Mouse (Mus musculus): ENCODE results near the gene Rcsd1.
A peak's percentile ranks its signal among the peaks of the same experiment; 100 is the strongest.

DNA sequence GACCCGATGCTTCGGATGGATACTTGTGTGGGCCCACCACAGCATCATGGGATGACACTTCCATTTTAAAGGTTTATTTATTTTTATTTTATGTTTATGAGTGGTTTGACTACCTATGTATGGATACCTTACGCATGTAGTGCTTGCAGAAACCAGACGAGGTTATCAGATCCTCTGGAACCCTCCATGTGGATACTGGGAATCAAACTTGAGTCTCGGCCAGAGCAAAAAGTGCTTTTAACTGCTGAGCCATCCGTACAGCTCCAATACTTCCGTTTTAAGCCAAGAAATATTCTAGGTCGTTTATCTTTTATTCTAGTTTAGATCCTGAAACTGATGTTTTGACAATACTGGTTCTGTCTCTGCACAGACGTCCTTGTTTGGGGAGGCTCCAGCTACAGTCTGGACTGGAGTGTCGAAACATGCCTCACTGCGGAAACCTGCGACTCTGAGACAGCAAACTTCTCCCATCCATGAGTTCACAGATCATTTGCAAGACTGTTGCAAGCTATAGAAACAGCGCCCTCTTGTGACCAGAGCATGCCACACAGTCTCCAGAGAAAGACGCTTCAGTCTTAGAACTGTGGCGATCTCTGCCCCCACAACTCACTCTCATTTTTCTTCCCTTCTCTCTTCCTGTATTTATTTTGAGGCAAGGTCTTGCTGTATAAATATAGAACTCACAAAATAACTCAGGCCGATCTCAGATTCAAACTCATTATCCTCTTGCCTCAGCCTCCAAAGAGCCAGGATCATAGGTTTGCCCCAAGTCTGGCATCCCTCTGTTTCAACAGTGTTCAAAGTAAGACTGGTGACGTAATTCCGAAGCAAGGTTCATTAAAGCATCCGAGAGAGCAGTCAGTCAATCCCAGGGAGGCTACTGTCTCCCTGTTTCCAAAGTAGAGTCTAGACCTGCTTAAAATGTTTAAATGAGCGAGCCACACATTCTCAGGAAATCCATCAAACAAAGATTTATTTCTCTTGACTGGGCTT is 26.6 kb upstream of the Rcsd1 start:
- no peak for TF ChIP-seq UBTF (IDR thresholded peaks at IDR 0.05; ENCODE audit: low read depth, low read length)
- no peak for TF ChIP-seq POLR2A (IDR thresholded peaks at IDR 0.05; ENCODE audit: low read depth, low read length)
- TF ChIP-seq MAX (IDR thresholded peaks at IDR 0.05; ENCODE audit: low read length), result peak; percentile 76
- TF ChIP-seq IRF4 (IDR thresholded peaks at IDR 0.05; ENCODE audit: low read depth, low read length), result peak; percentile 56
- TF ChIP-seq CTCF (conservative IDR thresholded peaks at IDR 0.05 in 1 of 2, IDR thresholded peaks at IDR 0.05 in 1 of 2; ENCODE audit: low read depth in 2 of 2, low read length in 2 of 2), result peak; percentile 93 to 99
- no peak for TF ChIP-seq CHD1 (IDR thresholded peaks at IDR 0.05; ENCODE audit: low read depth, low read length)
- TF ChIP-seq ZNF384 (IDR thresholded peaks at IDR 0.05; ENCODE audit: low read depth, low read length), result no peak
- peak; percentile 52; the same call in 1 of the 2 replicates for TF ChIP-seq JUND (conservative IDR thresholded peaks at IDR 0.05; ENCODE audit: low read depth, low read length)
- TF ChIP-seq POLR2AphosphoS2 (IDR thresholded peaks at IDR 0.05; ENCODE audit: low read depth, low read length), result no peak
- TF ChIP-seq MYC (IDR thresholded peaks at IDR 0.05; ENCODE audit: low read depth, low read length), result peak; percentile 89
